Mouse (Mus musculus): ENCODE measurements at regions not wholly inside any gene's neighbourhood (a gene's known extent, or its start where the extent isn't known, plus 50 kb on each side); places are given as distances from the start of the nearest gene placed in this dataset.

GRCm38 (mm10) chr7:71047201-71047600 is 304.1 kb downstream of the Gm10295 start:
- no peak for TF ChIP-seq CTCF (IDR thresholded peaks at IDR 0.05; ENCODE audit: low read depth)
- no peak for TF ChIP-seq EP300 (IDR thresholded peaks at IDR 0.05; ENCODE audit: low read depth)

All from heart, postnatal 0 days (tissue).